Mouse (Mus musculus) cerebellum, adult 11 months (tissue): Measurements from ENCODE around the gene Cdk17.

ENCODE experiments used
- DNase-seq: peaks from one replicate; pipeline ENCODE4 v3.0.0; 2022

Gene Cdk17

GRCm38 (mm10) chr10:93160807-93161510 lies at the start of gene Cdk17:
Gene Cdk17, plus strand, starts transcription at chr10:93160875.
- peak; percentile 73 for DNase-seq

- no peak for DNase-seq
Observed at GRCm38 (mm10) chr10:93111412-93111811, 49.3 kb upstream of the Cdk17 start.

GRCm38 (mm10) chr10:93112021-93112420 lies 48.7 kb upstream of the Cdk17 start:
- no peak for DNase-seq

GRCm38 (mm10) chr10:93113968-93114367 lies 46.7 kb upstream of the Cdk17 start:
- DNase-seq = no peak

- DNase-seq = no peak
Observed at GRCm38 (mm10) chr10:93114782-93115181, 45.9 kb upstream of the Cdk17 start.

GRCm38 (mm10) chr10:93115743-93116142 lies 44.9 kb upstream of the Cdk17 start:
- DNase-seq = no peak

- no peak for DNase-seq
Observed at GRCm38 (mm10) chr10:93116636-93117035, 44.0 kb upstream of the Cdk17 start.

GRCm38 (mm10) chr10:93119809-93120208 lies 40.9 kb upstream of the Cdk17 start:
- no peak for DNase-seq

- no peak for DNase-seq
Observed at GRCm38 (mm10) chr10:93121262-93121860, 39.3 kb upstream of the Cdk17 start.

- DNase-seq = no peak
Observed at GRCm38 (mm10) chr10:93122399-93123184, 38.1 kb upstream of the Cdk17 start.

GRCm38 (mm10) chr10:93123310-93123709 lies 37.4 kb upstream of the Cdk17 start:
- DNase-seq = no peak

- DNase-seq = no peak
Observed at GRCm38 (mm10) chr10:93123957-93124613, 36.6 kb upstream of the Cdk17 start.

GRCm38 (mm10) chr10:93126025-93126424 lies 34.6 kb upstream of the Cdk17 start:
- DNase-seq = no peak

GRCm38 (mm10) chr10:93128566-93128965 lies 32.1 kb upstream of the Cdk17 start:
- DNase-seq = no peak

GRCm38 (mm10) chr10:93129345-93129744 lies 31.3 kb upstream of the Cdk17 start:
- no peak for DNase-seq

- DNase-seq = no peak
Observed at GRCm38 (mm10) chr10:93129904-93130455, 30.7 kb upstream of the Cdk17 start.

- no peak for DNase-seq
Observed at GRCm38 (mm10) chr10:93130456-93130940, 30.2 kb upstream of the Cdk17 start.

GRCm38 (mm10) chr10:93131865-93132566 lies 28.7 kb upstream of the Cdk17 start:
- DNase-seq = no peak

- DNase-seq = no peak
Observed at GRCm38 (mm10) chr10:93138730-93139129, 21.9 kb upstream of the Cdk17 start.

- no peak for DNase-seq
Observed at GRCm38 (mm10) chr10:93140778-93141177, 19.9 kb upstream of the Cdk17 start.

- DNase-seq = no peak
Observed at GRCm38 (mm10) chr10:93142600-93143284, 17.9 kb upstream of the Cdk17 start.
